Mouse (Mus musculus) adrenal gland, adult 18-20 months (tissue): ENCODE measurements around the gene Lcn10. TPM values are rescaled to one million over a fixed set of nuclear protein-coding genes. Genes with fewer than 3 reads are reported as not detected.
"Not testable (repeated sequence)": the region's sequence is repeated elsewhere in the genome, so short reads cannot be mapped to it uniquely, and the experiment has no call there.

Experiments used
- DNase-seq, 2 experiments: peaks; one replicate each; pipeline ENCODE4 v3.0.0; 2021 to 2022; ENCODE audit warnings: low spot score in 2 of 2
- total RNA-seq, 2 experiments: library from RNA; stranded (reverse); gene quantifications; 1 replicate in 1 of 2; 2 replicates in 1 of 2; pipeline ENCODE4 v1.2.3; 2021

Lcn10 gene
- total RNA-seq, 2 experiments from 2014 or later, result not detected

DNA sequence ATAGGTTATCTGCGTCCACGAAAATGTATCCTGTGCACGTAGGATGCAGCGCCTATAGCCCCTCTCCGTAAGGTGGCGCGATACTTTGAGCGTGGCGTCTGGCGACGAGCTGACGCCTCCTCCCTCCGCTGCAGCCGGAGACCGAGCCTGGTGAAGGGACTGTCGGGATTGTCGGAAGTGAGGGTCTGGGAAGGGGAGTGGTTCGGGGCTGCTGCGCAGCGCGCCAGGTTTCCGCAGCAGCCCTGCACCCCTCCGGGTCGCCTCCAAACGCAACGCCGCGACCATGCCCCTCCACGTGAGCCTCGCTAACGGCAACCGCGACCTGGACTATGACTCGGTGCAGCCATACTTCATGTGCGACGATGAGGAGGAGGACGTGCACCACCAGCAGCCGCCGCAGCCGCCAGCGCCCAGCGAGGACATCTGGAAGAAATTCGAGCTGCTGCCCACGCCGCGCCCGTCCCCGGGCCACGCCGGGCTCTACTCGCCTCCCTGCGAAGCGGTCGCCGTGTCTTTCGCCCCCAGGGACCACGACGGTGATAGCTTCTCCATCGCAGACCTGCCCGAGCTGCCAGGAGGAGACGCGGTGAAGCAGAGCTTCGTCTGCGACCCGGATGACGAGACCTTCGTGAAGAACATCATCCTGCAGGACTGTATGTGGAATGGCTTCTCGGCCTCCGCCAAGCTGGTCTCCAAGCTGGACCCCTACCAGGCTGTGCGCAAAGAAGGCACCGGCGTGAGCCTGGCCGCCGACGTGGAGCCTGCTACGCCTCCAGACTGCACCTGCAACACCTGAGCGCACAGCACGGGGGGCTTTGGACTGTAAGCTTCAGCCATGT, 24.3 kb downstream of the Lcn10 start, which contains the start of gene Bmyc:
Bmyc (plus strand) TSS at position 97 of the 839 bp plus-strand sequence.
- DNase-seq, result peak; percentile 63 to 76

DNA sequence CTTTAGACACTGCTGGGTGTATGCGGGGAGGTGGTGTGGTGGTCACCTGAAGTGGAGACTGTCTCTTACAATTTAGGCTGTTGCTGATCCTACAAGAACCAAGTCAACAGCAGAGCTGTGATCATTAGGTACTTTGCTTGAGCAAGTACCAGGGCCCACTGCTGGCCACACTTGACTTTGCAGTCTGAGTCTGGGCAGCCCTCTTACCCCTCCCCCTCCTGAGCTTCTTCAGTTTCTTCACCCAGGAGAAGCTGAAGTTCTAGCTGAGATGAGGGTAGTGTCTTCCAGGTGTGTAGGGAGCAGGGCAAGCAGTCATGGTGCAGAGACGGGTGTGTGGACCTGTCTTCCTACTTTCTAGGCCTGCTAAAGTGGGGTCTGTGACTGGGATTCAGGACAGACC, 25.6 kb downstream of the Lcn10 start:
- no peak for DNase-seq

DNA sequence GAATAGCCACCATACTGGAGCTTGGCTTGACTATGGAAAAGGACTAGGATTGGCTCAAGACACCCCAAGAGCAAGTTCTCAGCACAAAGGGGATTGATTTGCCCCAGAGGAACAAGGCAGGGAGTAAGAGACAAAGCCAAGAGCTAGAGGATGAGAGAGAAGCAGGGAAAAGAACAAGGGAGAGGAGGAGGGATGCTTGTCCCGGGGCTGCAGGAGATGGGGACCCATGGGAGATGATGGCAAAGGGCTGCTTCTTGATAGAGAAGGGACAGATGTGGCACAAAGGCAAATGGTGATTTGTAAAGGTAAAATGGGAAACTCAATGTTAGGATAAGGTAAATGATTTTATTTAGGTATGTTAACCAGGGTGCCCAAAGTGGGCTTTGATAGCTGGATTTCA, 26.5 kb downstream of the Lcn10 start:
- not testable (repeated sequence) for DNase-seq

DNA sequence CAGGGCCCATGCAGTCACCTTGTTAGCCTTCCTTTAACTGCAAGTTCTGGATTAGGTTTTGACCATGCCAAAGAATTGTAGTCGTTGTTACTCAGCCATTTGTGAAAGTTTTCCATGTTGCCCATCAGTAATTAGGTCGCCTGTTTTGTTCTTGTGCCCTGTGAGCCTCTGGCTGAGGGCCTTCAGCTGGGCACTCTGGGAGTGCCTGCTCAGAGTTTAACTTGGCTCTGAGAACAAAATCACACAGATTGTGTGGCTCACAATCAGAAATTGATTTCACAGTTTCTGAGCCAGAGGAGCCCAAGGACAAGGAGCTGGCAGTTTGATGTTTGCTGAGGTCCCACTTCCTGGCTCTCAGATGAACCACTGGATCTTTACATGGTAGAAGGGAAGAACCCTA, 27.3 kb downstream of the Lcn10 start:
- DNase-seq, result not testable (repeated sequence)

DNA sequence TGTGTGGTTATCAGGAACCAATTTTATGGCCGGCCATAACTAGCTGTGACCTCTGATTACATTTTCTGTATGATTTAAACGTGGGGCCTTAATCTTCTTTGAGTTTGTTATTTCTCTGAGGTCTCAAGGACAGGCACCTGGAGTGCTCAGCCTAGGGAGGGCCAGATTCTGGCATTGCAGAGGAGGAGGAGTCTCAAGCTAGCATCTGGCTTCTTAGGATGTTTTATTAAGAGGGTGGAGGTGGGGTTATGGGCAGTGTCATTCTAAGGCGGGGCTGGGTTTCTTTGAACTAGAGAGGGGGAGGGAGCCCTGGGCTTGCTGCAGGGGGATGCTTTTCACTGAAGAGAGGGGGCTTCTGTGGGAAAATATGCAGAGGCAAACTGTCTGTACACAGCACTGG, 29.1 kb downstream of the Lcn10 start:
- DNase-seq, result not testable (repeated sequence)

DNA sequence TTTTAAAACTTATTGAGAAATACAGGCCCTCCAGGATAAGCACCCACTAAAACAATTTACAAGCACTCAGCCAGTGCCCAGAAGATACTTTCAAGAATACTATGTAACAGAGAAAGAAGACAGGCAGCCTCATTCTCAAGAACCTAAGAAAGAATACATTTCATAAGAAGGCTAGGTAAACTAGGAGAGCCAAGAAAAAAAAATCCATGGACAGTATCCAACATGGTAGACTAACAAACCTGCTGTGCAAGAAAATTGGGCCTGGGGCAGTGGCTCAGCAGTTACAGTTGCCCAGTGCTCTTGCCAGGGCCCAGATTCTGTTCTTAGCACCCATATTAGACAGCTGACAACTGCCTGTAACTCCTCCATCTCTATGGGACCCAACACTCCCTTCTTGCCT, 34.7 kb downstream of the Lcn10 start:
- no peak for DNase-seq

DNA sequence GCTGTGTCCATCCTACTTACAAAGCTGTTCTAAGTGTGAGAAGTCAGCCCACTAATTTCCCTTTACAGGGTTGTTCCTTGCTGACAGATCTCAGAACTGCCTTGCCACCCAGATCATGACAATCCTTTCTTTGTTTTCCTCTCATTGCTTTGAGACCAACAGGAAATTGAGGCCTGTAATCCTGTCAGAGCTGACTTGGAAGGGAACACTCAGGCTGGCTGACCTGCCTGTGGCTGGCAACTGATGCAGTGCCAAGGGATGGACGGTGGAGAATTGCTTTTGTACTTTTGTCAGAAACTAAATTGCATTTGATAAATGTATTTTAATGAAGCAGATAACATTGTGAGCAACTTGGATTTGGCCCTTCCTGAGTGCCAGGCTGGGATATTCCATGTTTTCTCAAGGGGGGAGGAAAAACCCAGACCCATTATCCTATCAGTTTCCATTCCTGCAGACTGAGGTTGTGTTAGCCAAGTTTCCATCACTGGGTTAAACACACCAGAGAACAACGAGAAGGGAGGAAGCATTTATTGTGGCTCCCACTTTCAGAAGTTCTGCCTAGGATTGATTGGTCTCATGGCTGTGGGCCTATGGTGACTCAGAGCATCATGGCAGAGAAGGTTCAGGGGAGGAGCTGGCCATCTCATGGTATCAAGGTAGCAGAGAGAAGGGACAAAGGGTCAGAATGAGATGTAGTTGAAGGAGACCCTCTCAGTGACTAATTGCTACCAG, 50.8 kb downstream of the Lcn10 start:
- no peak for DNase-seq

Other genes with a start within 250 kb of the Lcn10 start
- gene Clic3, start 225.9 kb upstream of the Lcn10 start, total RNA-seq, result 1 to 10 TPM in 1 of 2 experiments, under 1 TPM in 1; 0.53 to 1.1 TPM
- gene Paxx, start 221.6 kb upstream of the Lcn10 start, total RNA-seq, result 10 to 100 TPM; 38.6 to 54.5 TPM
- 1 to 10 TPM; 1.1 to 3.1 TPM for gene Ptgds, start 212.7 kb upstream of the Lcn10 start, total RNA-seq
- gene Lcn12, start 188.8 kb upstream of the Lcn10 start, total RNA-seq, result not detected
- 10 to 100 TPM; 92.1 to 94.5 TPM for gene Fbxw5, start 182.0 kb upstream of the Lcn10 start, total RNA-seq
- gene C8g, start 181.0 kb upstream of the Lcn10 start, total RNA-seq, result 1 to 10 TPM; 2.2 to 3.5 TPM
- gene Traf2, start 135.8 kb upstream of the Lcn10 start, total RNA-seq, result 10 to 100 TPM; 32.5 to 32.6 TPM
- gene Edf1, start 124.9 kb upstream of the Lcn10 start, total RNA-seq, result 100 to 1,000 TPM; 302 to 308 TPM
- 1 to 10 TPM; 3.4 to 4.4 TPM for gene Mamdc4, start 107.9 kb upstream of the Lcn10 start, total RNA-seq
- 10 to 100 TPM; 49.4 to 69.5 TPM for gene Phpt1, start 107.5 kb upstream of the Lcn10 start, total RNA-seq
- gene Ajm1, start 101.0 kb upstream of the Lcn10 start, total RNA-seq, result 1 to 10 TPM; 1.5 to 1.7 TPM
- 10 to 100 TPM; 82.3 to 97.5 TPM for gene Rabl6, start 74.2 kb upstream of the Lcn10 start, total RNA-seq
- gene Ccdc183, start 65.0 kb upstream of the Lcn10 start, total RNA-seq, result not detected
- 10 to 100 TPM; 14.6 to 38.7 TPM for gene Tmem141, start 60.7 kb upstream of the Lcn10 start, total RNA-seq
- 10 to 100 TPM in 1 of 2 experiments, 1 to 10 TPM in 1; 5.3 to 12.3 TPM for gene Fcna, start 54.7 kb upstream of the Lcn10 start, total RNA-seq
- not detected for gene Lcn8, start 29.6 kb upstream of the Lcn10 start, total RNA-seq
- not detected for gene Lcn5, start 24.8 kb upstream of the Lcn10 start, total RNA-seq
- not detected for gene Lcn6, start 5.9 kb upstream of the Lcn10 start, total RNA-seq
- gene Obp2a, start 17.3 kb downstream of the Lcn10 start, total RNA-seq, result 10 to 100 TPM in 1 of 2 experiments, not detected in 1; 67.0 TPM
- 10 to 100 TPM; 36.0 to 42.9 TPM for gene Bmyc, start 24.0 kb downstream of the Lcn10 start, total RNA-seq
- not detected for gene Obp2b, start 54.3 kb downstream of the Lcn10 start, total RNA-seq
- not detected for gene Lcn3, start 82.8 kb downstream of the Lcn10 start, total RNA-seq
- gene Lcn11, start 94.3 kb downstream of the Lcn10 start, total RNA-seq, result not detected
- gene Gm13539, start 99.5 kb downstream of the Lcn10 start, total RNA-seq, result not detected
- not detected for gene Glt6d1, start 133.1 kb downstream of the Lcn10 start, total RNA-seq
- not detected for gene Lcn9, start 140.4 kb downstream of the Lcn10 start, total RNA-seq
- not detected for gene Sohlh1, start 164.5 kb downstream of the Lcn10 start, total RNA-seq
- gene Kcnt1, start 181.0 kb downstream of the Lcn10 start, total RNA-seq, result 1 to 10 TPM; 3.7 to 3.8 TPM